Mouse (Mus musculus): ENCODE results near the gene Hid1. TPM values are rescaled to one million over a fixed set of nuclear protein-coding genes. Genes with fewer than 3 reads are reported as not detected.
"Not testable (repeated sequence)": the region's sequence is repeated elsewhere in the genome, so short reads cannot be mapped to it uniquely, and the experiment has no call there.

Hid1 gene
- polyA plus RNA-seq, 1 experiment: 14.4 TPM

GRCm38 (mm10) chr11:115391358-115391757, 23.8 kb upstream of the Hid1 start:
- H3K4me3 ChIP-seq (ENCODE audit: insufficient read depth, poor library complexity, severe bottlenecking): no peak overlapping the region
- peaks cover 31% of the 10 kb centered on the region for H3K79me2 ChIP-seq (ENCODE audit: control insufficient read depth, insufficient read depth)
- peaks cover 25% of the 10 kb centered on the region for H3K79me3 ChIP-seq (ENCODE audit: low read depth)
- H3ac ChIP-seq (ENCODE audit: control insufficient read depth, insufficient read length, low read depth): no peak overlapping the region
- peaks cover 74% of the 10 kb centered on the region for H3K36me3 ChIP-seq (ENCODE audit: control insufficient read depth, insufficient read depth)
- no peaks in the 10 kb centered on the region for H3K27me3 ChIP-seq (ENCODE audit: control insufficient read depth, insufficient read depth, insufficient read length)
- TF ChIP-seq CEBPB (IDR thresholded peaks at IDR 0.05; ENCODE audit: low read depth) (no peak), MAX (IDR thresholded peaks at IDR 0.05) (no peak), FOSL1 (IDR thresholded peaks at IDR 0.05; ENCODE audit: insufficient read depth, low read length, poor library complexity, severe bottlenecking) (no peak), MYOG (IDR thresholded peaks at IDR 0.05; ENCODE audit: control insufficient read depth, extremely low read depth, insufficient read length) (no peak)

GRCm38 (mm10) chr11:115386859-115387258, 19.3 kb upstream of the Hid1 start:
- not testable (repeated sequence) for H3ac ChIP-seq (ENCODE audit: control insufficient read depth, insufficient read length, low read depth); H3K27me3 ChIP-seq (ENCODE audit: control insufficient read depth, insufficient read depth, insufficient read length); H3K4me3 ChIP-seq (ENCODE audit: insufficient read depth, poor library complexity, severe bottlenecking)
- H3K79me2 ChIP-seq (ENCODE audit: control insufficient read depth, insufficient read depth): peaks cover 75% of the 10 kb centered on the region
- peaks cover 43% of the 10 kb centered on the region for H3K36me3 ChIP-seq (ENCODE audit: control insufficient read depth, insufficient read depth)
- peaks cover 60% of the 10 kb centered on the region for H3K79me3 ChIP-seq (ENCODE audit: low read depth)

- TF ChIP-seq CTCF (IDR thresholded peaks at IDR 0.05; ENCODE audit: control insufficient read depth, insufficient read depth, insufficient read length) (no peak), USF1 (IDR thresholded peaks at IDR 0.05; ENCODE audit: low read depth) (no peak), MAX (IDR thresholded peaks at IDR 0.05) (no peak), FOSL1 (IDR thresholded peaks at IDR 0.05; ENCODE audit: insufficient read depth, low read length, poor library complexity, severe bottlenecking) (no peak), MYOG (IDR thresholded peaks at IDR 0.05; ENCODE audit: control insufficient read depth, extremely low read depth, insufficient read length) (no peak), CEBPB (IDR thresholded peaks at IDR 0.05; ENCODE audit: low read depth) (no peak), MYOD1 (IDR thresholded peaks at IDR 0.05; ENCODE audit: control insufficient read depth, insufficient read length, low read depth) (no peak)
- H3K79me2 ChIP-seq (ENCODE audit: control insufficient read depth, insufficient read depth): peaks cover 75% of the 10 kb centered on the region
- H3K79me3 ChIP-seq (ENCODE audit: low read depth): peaks cover 57% of the 10 kb centered on the region
- peak overlapping the region; percentile 79 for H3K4me3 ChIP-seq (ENCODE audit: insufficient read depth, poor library complexity, severe bottlenecking)
- no peaks in the 10 kb centered on the region for H3K27me3 ChIP-seq (ENCODE audit: control insufficient read depth, insufficient read depth, insufficient read length)
- peaks cover 22% of the 10 kb centered on the region for H3K36me3 ChIP-seq (ENCODE audit: control insufficient read depth, insufficient read depth)
- no peak overlapping the region for H3ac ChIP-seq (ENCODE audit: control insufficient read depth, insufficient read length, low read depth)
Measured at GRCm38 (mm10) chr11:115384587-115384986, 17.0 kb upstream of the Hid1 start.

- Histone ChIP-seq H3K79me2 (ENCODE audit: control insufficient read depth, insufficient read depth) (peaks cover 70% of the 10 kb centered on the region), H3K36me3 (ENCODE audit: control insufficient read depth, insufficient read depth) (peaks cover 15% of the 10 kb centered on the region), H3ac (ENCODE audit: control insufficient read depth, insufficient read length, low read depth) (no peak overlapping the region), H3K79me3 (ENCODE audit: low read depth) (peaks cover 55% of the 10 kb centered on the region), H3K4me3 (ENCODE audit: insufficient read depth, poor library complexity, severe bottlenecking) (peak overlapping the region; percentile 79), H3K27me3 (ENCODE audit: control insufficient read depth, insufficient read depth, insufficient read length) (no peaks in the 10 kb centered on the region)
- TF ChIP-seq MAX (IDR thresholded peaks at IDR 0.05): no peak
- no peak for TF ChIP-seq FOSL1 (IDR thresholded peaks at IDR 0.05; ENCODE audit: insufficient read depth, low read length, poor library complexity, severe bottlenecking)
- TF ChIP-seq MYOG (IDR thresholded peaks at IDR 0.05; ENCODE audit: control insufficient read depth, extremely low read depth, insufficient read length): no peak
- no peak for TF ChIP-seq MYOD1 (IDR thresholded peaks at IDR 0.05; ENCODE audit: control insufficient read depth, insufficient read length, low read depth)
- TF ChIP-seq USF1 (IDR thresholded peaks at IDR 0.05; ENCODE audit: low read depth): no peak
- no peak for TF ChIP-seq CTCF (IDR thresholded peaks at IDR 0.05; ENCODE audit: control insufficient read depth, insufficient read depth, insufficient read length)
- no peak for TF ChIP-seq CEBPB (IDR thresholded peaks at IDR 0.05; ENCODE audit: low read depth)
Measured at GRCm38 (mm10) chr11:115383701-115384474, 16.3 kb upstream of the Hid1 start.

GRCm38 (mm10) chr11:115382891-115383290, 15.3 kb upstream of the Hid1 start:
- TF ChIP-seq FOSL1 (IDR thresholded peaks at IDR 0.05; ENCODE audit: insufficient read depth, low read length, poor library complexity, severe bottlenecking) (no peak), MAX (IDR thresholded peaks at IDR 0.05) (no peak), CTCF (IDR thresholded peaks at IDR 0.05; ENCODE audit: control insufficient read depth, insufficient read depth, insufficient read length) (no peak), MYOD1 (IDR thresholded peaks at IDR 0.05; ENCODE audit: control insufficient read depth, insufficient read length, low read depth) (no peak), CEBPB (IDR thresholded peaks at IDR 0.05; ENCODE audit: low read depth) (no peak), MYOG (IDR thresholded peaks at IDR 0.05; ENCODE audit: control insufficient read depth, extremely low read depth, insufficient read length) (no peak), USF1 (IDR thresholded peaks at IDR 0.05; ENCODE audit: low read depth) (no peak)
- no peaks in the 10 kb centered on the region for H3K27me3 ChIP-seq (ENCODE audit: control insufficient read depth, insufficient read depth, insufficient read length)
- peaks cover 60% of the 10 kb centered on the region for H3K79me2 ChIP-seq (ENCODE audit: control insufficient read depth, insufficient read depth)
- peak overlapping the region; percentile 79 for H3K4me3 ChIP-seq (ENCODE audit: insufficient read depth, poor library complexity, severe bottlenecking)
- peaks cover 8% of the 10 kb centered on the region for H3K36me3 ChIP-seq (ENCODE audit: control insufficient read depth, insufficient read depth)
- peaks cover 46% of the 10 kb centered on the region for H3K79me3 ChIP-seq (ENCODE audit: low read depth)
- peak overlapping the region; percentile 46 for H3ac ChIP-seq (ENCODE audit: control insufficient read depth, insufficient read length, low read depth)

All from C2C12 (cell line).